Mouse (Mus musculus): ENCODE measurements around the gene Rhcg. TPM values are rescaled to one million over a fixed set of nuclear protein-coding genes. Genes with fewer than 3 reads are reported as not detected.

Rhcg gene
- polyA plus RNA-seq, 1 experiment from 2014 or later = 0.75 TPM

DNA sequence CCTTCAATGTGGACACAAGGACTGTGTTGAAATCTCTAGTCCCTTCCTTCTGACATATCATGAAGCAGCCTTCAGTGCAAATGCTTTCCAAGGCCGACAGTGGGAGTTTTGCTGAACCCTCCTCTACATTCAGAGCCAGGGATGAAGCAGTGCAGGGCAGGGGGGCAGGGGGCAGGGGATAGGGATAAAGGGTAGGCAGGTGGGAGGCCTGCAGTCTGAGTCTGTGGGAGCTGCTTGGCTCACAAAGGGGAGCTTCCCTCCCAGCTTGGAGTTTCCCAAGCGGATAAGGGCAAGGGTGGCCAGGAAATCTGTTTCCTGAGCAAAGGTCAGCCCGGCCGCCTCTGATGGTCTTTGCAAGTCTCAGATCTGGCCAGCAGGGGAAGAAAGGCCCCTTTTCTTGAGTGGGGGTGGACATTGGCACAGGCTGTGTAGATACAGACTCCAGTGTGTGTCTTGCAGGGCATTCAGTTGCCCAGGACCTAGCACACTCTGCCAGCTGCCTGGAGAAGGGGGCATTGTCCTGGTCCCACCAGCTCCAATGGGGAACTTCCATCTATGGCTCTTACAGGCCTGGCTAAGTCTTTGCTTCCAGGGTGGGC lies 48.4 kb downstream of the Rhcg start:
- Histone ChIP-seq H3K27ac (ENCODE audit: low read depth, low read length) (no peak overlapping the region), H3K36me3 (ENCODE audit: control insufficient read depth, insufficient read depth, low read length) (no peaks in the 10 kb centered on the region), H3K27me3 (ENCODE audit: control insufficient read depth, insufficient read depth, low read length) (peaks cover 2% of the 10 kb centered on the region; the same call in 1 of the 2 replicates), H3K9me3 (ENCODE audit: control insufficient read depth, low read length) (no peaks in the 10 kb centered on the region), H3K4me2 (no peak overlapping the region), H3K4me3 (ENCODE audit: low read depth, low read length) (no peak overlapping the region), H3K9ac (ENCODE audit: low read length) (no peak overlapping the region), H3K4me1 (ENCODE audit: control insufficient read depth, insufficient read depth, low read length) (peaks cover 18% of the 10 kb centered on the region)
- DNase-seq (ENCODE audit: low spot score, missing footprints) = no peak
- ATAC-seq (ENCODE audit: low FRiP score) = no peak
- WGBS = 15% methylated on average over 4 of the region's 4 CpGs

GRCm38 (mm10) chr7:79568212-79568611 lies 49.2 kb downstream of the Rhcg start:
- no peak for DNase-seq (ENCODE audit: low spot score, missing footprints)
- H3K4me3 ChIP-seq (ENCODE audit: low read depth, low read length) = no peak overlapping the region
- H3K36me3 ChIP-seq (ENCODE audit: control insufficient read depth, insufficient read depth, low read length) = no peaks in the 10 kb centered on the region
- H3K27ac ChIP-seq (ENCODE audit: low read depth, low read length) = no peak overlapping the region
- peaks cover 18% of the 10 kb centered on the region for H3K4me1 ChIP-seq (ENCODE audit: control insufficient read depth, insufficient read depth, low read length)
- H3K9ac ChIP-seq (ENCODE audit: low read length) = no peak overlapping the region
- 61% methylated on average over 6 of the region's 6 CpGs for WGBS
- H3K27me3 ChIP-seq (ENCODE audit: control insufficient read depth, insufficient read depth, low read length) = peaks cover 2% of the 10 kb centered on the region; the same call in 1 of the 2 replicates
- H3K4me2 ChIP-seq = no peak overlapping the region
- H3K9me3 ChIP-seq (ENCODE audit: control insufficient read depth, low read length) = no peaks in the 10 kb centered on the region
- no peak for ATAC-seq (ENCODE audit: low FRiP score)

DNA sequence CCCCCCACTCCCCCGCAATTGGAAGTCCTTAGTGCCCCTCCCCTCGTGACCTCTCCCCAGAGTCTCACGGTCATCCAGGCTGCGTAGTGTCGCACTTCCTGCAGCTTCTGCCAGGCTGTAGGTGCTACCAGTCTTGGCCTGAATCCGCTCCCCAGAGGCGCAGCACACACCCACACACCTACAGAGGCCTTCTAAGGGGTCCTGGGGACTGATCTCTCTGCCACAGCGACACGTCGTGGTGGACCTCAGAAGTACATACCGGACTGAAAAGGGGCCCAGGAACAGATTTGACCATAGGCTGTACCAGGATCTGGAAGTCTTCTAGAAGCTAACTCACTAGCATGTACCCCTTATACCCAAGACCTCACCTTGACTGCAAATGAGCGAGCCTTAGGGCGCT lies 53.8 kb downstream of the Rhcg start:
- ATAC-seq (ENCODE audit: low FRiP score) (peak; percentile 58; the same call in 1 of the 2 replicates), DNase-seq (ENCODE audit: low spot score, missing footprints) (peak; percentile 93)
- H3K27me3 ChIP-seq (ENCODE audit: control insufficient read depth, insufficient read depth, low read length) = peaks cover 8% of the 10 kb centered on the region; the same call in 1 of the 2 replicates
- H3K36me3 ChIP-seq (ENCODE audit: control insufficient read depth, insufficient read depth, low read length) = no peaks in the 10 kb centered on the region
- H3K9me3 ChIP-seq (ENCODE audit: control insufficient read depth, low read length) = no peaks in the 10 kb centered on the region
- H3K9ac ChIP-seq (ENCODE audit: low read length) = no peak overlapping the region
- 28% methylated on average over 13 of the region's 13 CpGs for WGBS
- no peak overlapping the region for H3K4me3 ChIP-seq (ENCODE audit: low read depth, low read length)
- no peak overlapping the region for H3K27ac ChIP-seq (ENCODE audit: low read depth, low read length)
- H3K4me1 ChIP-seq (ENCODE audit: control insufficient read depth, insufficient read depth, low read length) = no peaks in the 10 kb centered on the region; the same call in 1 of the 2 replicates
- H3K4me2 ChIP-seq = no peak overlapping the region

GRCm38 (mm10) chr7:79562385-79562784 lies 55.1 kb downstream of the Rhcg start:
- WGBS = 53% methylated on average over 5 of the region's 5 CpGs
- H3K36me3 ChIP-seq (ENCODE audit: control insufficient read depth, insufficient read depth, low read length) = no peaks in the 10 kb centered on the region
- H3K4me1 ChIP-seq (ENCODE audit: control insufficient read depth, insufficient read depth, low read length) = peaks cover 4% of the 10 kb centered on the region
- H3K9me3 ChIP-seq (ENCODE audit: control insufficient read depth, low read length) = no peaks in the 10 kb centered on the region
- H3K9ac ChIP-seq (ENCODE audit: low read length) = no peak overlapping the region
- peaks cover 16% of the 10 kb centered on the region for H3K27me3 ChIP-seq (ENCODE audit: control insufficient read depth, insufficient read depth, low read length)
- no peak overlapping the region for H3K4me2 ChIP-seq
- no peak for ATAC-seq (ENCODE audit: low FRiP score)
- H3K27ac ChIP-seq (ENCODE audit: low read depth, low read length) = no peak overlapping the region
- no peak overlapping the region for H3K4me3 ChIP-seq (ENCODE audit: low read depth, low read length)
- no peak for DNase-seq (ENCODE audit: low spot score, missing footprints)

DNA sequence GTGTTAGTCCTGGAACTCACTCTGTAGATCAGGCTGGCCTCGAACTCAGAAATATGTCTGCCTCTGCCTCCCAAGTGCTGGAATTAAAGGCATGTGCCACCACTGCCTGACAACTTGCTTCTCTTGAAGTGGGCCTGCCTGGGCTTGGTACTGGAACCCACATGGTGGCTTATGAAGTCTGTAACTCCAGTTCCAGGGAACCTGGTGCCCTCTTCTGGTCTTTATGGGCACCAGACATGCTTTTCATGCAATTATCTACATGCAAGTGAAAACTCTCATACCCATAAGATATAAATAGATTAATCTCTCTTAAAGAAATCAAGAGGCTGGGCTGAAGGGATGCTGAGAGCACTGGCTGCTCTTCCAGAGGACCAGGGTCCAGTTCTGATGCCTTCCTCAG lies 58.8 kb downstream of the Rhcg start:
- H3K27me3 ChIP-seq (ENCODE audit: control insufficient read depth, insufficient read depth, low read length) = peaks cover 52% of the 10 kb centered on the region
- no peaks in the 10 kb centered on the region for H3K36me3 ChIP-seq (ENCODE audit: control insufficient read depth, insufficient read depth, low read length)
- H3K9ac ChIP-seq (ENCODE audit: low read length) = no peak overlapping the region
- peaks cover 9% of the 10 kb centered on the region for H3K4me1 ChIP-seq (ENCODE audit: control insufficient read depth, insufficient read depth, low read length)
- no peak overlapping the region for H3K4me2 ChIP-seq
- H3K27ac ChIP-seq (ENCODE audit: low read depth, low read length) = no peak overlapping the region
- DNase-seq (ENCODE audit: low spot score, missing footprints) = peak; percentile 83
- H3K4me3 ChIP-seq (ENCODE audit: low read depth, low read length) = no peak overlapping the region
- WGBS = 76% methylated on average over 1 of the region's 1 CpGs
- no peak for ATAC-seq (ENCODE audit: low FRiP score)
- no peaks in the 10 kb centered on the region for H3K9me3 ChIP-seq (ENCODE audit: control insufficient read depth, low read length)

DNA sequence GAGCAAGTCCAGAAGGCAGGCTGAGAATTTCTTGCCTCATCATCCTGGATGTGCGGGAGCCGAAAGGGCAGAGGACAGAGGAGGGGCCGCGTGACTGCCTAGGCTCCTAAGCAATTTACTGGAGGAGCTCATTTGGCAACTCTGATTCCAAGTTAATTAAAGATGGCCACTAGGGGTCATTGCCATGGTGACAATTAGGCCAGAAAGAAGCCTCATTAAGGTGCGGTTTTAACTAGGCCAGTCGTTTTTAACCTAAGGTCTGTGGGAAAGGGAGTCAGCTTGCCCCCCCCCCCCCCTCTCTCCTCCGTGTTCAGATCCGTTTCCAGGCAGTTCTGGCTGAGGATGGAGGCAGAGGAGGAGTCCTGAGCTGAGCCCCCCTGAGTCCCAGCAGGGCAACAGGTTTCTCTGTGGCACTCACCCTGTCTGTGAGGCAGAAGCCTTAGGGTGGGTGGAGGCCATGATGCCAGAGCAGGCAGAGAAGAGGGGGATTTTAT lies 59.7 kb downstream of the Rhcg start:
- H3K9me3 ChIP-seq (ENCODE audit: control insufficient read depth, low read length) = no peaks in the 10 kb centered on the region
- no peaks in the 10 kb centered on the region for H3K36me3 ChIP-seq (ENCODE audit: control insufficient read depth, insufficient read depth, low read length)
- H3K27ac ChIP-seq (ENCODE audit: low read depth, low read length) = no peak overlapping the region
- no peak for DNase-seq (ENCODE audit: low spot score, missing footprints)
- no peak overlapping the region for H3K4me2 ChIP-seq
- 4% methylated on average over 8 of the region's 8 CpGs for WGBS
- no peak overlapping the region for H3K9ac ChIP-seq (ENCODE audit: low read length)
- peaks cover 9% of the 10 kb centered on the region for H3K4me1 ChIP-seq (ENCODE audit: control insufficient read depth, insufficient read depth, low read length)
- ATAC-seq (ENCODE audit: low FRiP score) = peak; percentile 62
- H3K4me3 ChIP-seq (ENCODE audit: low read depth, low read length) = no peak overlapping the region
- H3K27me3 ChIP-seq (ENCODE audit: control insufficient read depth, insufficient read depth, low read length) = peaks cover 61% of the 10 kb centered on the region

DNA sequence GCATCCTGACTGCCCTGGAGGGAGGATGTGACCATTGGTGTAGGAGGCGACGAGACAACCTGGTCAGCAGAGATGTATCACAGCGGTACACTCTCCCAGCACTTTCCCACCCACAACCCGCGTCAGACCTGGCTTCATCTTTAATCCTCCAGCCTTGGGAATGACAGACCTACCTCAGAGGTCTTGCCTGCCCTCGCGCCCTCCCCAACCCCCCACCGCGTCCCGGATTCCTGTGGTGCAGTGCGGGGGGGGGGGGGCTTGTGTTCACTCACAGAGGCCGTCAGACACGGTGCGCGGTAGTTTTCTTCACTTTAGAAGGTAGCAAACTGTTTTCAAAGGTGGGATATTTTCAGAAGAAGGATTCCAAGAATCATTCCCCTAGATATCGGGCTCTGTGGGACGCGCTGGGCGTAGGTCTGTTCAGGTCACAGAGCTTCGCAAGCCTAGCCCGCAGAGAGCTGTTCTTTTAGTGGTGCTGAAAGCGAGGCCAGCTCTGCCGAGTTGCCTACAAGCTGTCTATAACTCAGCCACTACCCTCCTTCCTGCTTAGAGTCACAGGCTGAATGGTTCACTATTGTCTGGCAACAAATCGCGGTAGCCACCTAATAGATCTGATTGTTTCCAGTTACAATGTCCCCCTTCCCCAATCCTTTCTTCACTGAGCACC lies 62.0 kb downstream of the Rhcg start:
- H3K4me1 ChIP-seq (ENCODE audit: control insufficient read depth, insufficient read depth, low read length) = peaks cover 9% of the 10 kb centered on the region
- WGBS = 3% methylated on average over 25 of the region's 25 CpGs
- H3K27ac ChIP-seq (ENCODE audit: low read depth, low read length) = no peak overlapping the region
- no peaks in the 10 kb centered on the region for H3K36me3 ChIP-seq (ENCODE audit: control insufficient read depth, insufficient read depth, low read length)
- no peak overlapping the region for H3K4me2 ChIP-seq
- ATAC-seq (ENCODE audit: low FRiP score) (peak; percentile 36; the same call in 1 of the 2 replicates), DNase-seq (ENCODE audit: low spot score, missing footprints) (peak; percentile 92)
- H3K9ac ChIP-seq (ENCODE audit: low read length) = no peak overlapping the region
- no peak overlapping the region for H3K4me3 ChIP-seq (ENCODE audit: low read depth, low read length)
- H3K27me3 ChIP-seq (ENCODE audit: control insufficient read depth, insufficient read depth, low read length) = peaks cover 69% of the 10 kb centered on the region
- no peaks in the 10 kb centered on the region for H3K9me3 ChIP-seq (ENCODE audit: control insufficient read depth, low read length)

DNA sequence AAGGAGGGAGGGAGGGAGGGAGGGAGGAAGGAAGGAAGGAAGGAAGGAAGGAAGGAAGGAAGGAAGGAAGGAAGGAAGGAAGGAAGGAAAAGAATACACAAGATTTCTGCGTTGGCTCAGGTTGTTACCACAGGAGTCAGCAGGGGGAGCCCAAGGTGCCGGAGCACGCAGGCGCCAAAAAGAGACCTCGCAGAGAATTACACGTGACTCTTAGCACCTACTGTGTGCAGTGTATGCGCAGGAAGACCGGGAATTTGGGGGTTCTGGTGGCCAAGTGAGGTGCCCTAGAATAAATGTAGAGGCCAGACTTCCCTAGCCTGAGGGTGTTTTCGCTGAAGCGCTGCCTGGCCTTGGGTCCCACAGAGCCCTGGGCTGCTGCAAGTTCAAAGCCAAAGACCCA lies 64.8 kb downstream of the Rhcg start:
- peaks cover 68% of the 10 kb centered on the region for H3K27me3 ChIP-seq (ENCODE audit: control insufficient read depth, insufficient read depth, low read length)
- no peaks in the 10 kb centered on the region for H3K36me3 ChIP-seq (ENCODE audit: control insufficient read depth, insufficient read depth, low read length)
- ATAC-seq (ENCODE audit: low FRiP score) (no peak), DNase-seq (ENCODE audit: low spot score, missing footprints) (no peak)
- H3K27ac ChIP-seq (ENCODE audit: low read depth, low read length) = no peak overlapping the region
- H3K9ac ChIP-seq (ENCODE audit: low read length) = no peak overlapping the region
- H3K4me3 ChIP-seq (ENCODE audit: low read depth, low read length) = no peak overlapping the region
- peaks cover 29% of the 10 kb centered on the region for H3K4me1 ChIP-seq (ENCODE audit: control insufficient read depth, insufficient read depth, low read length)
- no peak overlapping the region for H3K4me2 ChIP-seq
- WGBS = 4% methylated on average over 10 of the region's 10 CpGs
- H3K9me3 ChIP-seq (ENCODE audit: control insufficient read depth, low read length) = no peaks in the 10 kb centered on the region

DNA sequence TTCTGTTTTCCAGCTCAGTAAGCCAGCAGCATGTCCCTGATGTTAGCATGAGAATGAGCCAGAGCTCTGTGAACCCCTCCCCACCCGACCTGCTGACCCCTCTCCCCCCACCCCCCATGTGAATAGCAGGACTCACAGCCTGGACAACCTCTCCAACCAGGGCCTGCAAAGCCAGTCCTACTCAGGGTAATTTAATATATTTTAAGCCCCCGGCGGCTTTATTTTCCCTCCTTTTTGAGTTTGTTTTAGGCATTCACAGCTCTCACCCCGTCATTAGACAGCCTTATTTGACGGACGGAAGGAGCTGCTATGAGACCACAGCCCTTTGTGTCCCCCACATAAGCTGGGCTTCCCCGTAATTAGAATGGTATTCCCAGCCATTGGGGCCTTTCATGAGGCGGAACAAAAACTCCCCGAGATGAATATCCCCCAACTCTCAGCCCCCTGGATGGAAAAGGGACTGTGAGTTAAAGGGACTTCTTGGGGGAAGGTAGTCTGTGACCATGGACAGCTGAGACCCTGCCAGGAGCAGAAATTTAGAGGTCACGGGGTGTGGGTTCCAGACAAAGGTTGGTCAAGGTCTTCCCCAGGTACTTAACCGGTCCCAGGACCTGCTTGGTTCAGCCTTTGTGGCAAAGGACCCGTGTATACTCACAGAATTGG lies 68.4 kb downstream of the Rhcg start:
- DNase-seq (ENCODE audit: low spot score, missing footprints) (no peak), ATAC-seq (ENCODE audit: low FRiP score) (peak; percentile 67)
- 10% methylated on average over 12 of the region's 12 CpGs for WGBS
- Histone ChIP-seq H3K9ac (ENCODE audit: low read length) (peak overlapping the region; percentile 24), H3K27ac (ENCODE audit: low read depth, low read length) (peak overlapping the region; percentile 80), H3K4me1 (ENCODE audit: control insufficient read depth, insufficient read depth, low read length) (peaks cover 39% of the 10 kb centered on the region), H3K4me3 (ENCODE audit: low read depth, low read length) (no peak overlapping the region), H3K27me3 (ENCODE audit: control insufficient read depth, insufficient read depth, low read length) (peaks cover 62% of the 10 kb centered on the region), H3K4me2 (peak overlapping the region; percentile 15), H3K9me3 (ENCODE audit: control insufficient read depth, low read length) (no peaks in the 10 kb centered on the region), H3K36me3 (ENCODE audit: control insufficient read depth, insufficient read depth, low read length) (no peaks in the 10 kb centered on the region)
